Mouse (Mus musculus): ENCODE measurements at regions not wholly inside any gene's neighbourhood (a gene's known extent, or its start where the extent isn't known, plus 50 kb on each side); places are given as distances from the start of the nearest gene placed in this dataset.

DNA sequence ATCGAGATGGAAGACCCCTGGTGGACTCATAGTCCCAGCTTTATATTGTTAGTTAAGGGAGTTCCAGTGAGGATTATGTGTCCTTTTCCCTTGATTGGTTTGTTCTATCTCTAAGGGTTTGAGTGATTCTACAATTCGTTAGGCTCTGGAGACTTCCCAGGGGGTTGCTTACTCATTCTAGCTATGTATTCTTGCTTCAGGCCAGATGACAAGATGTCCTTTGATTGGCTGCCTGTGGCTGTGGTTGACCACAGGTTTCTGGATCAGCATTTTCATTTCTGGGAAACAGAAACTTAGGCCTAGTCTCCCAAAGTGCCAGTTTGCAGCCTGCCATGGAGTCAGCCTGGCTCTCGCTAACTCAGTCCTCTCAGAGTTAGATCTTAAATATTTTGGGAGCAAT is 119.3 kb upstream of the H2al1n start:
- whole genome bisulfite sequencing, result 87% methylated on average over 3 of the region's 3 CpGs
- Histone ChIP-seq H3K9me3 (no peaks in the 10 kb centered on the region), H3K27ac (no peak overlapping the region), H3K27me3 (ENCODE audit: insufficient read depth, poor library complexity, severe bottlenecking) (no peaks in the 10 kb centered on the region), H3K4me3 (no peak overlapping the region), H3K4me1 (replicated peaks) (no peaks in the 10 kb centered on the region), H3K36me3 (no peaks in the 10 kb centered on the region)
- no peak for DNase-seq (ENCODE audit: low spot score)

DNA sequence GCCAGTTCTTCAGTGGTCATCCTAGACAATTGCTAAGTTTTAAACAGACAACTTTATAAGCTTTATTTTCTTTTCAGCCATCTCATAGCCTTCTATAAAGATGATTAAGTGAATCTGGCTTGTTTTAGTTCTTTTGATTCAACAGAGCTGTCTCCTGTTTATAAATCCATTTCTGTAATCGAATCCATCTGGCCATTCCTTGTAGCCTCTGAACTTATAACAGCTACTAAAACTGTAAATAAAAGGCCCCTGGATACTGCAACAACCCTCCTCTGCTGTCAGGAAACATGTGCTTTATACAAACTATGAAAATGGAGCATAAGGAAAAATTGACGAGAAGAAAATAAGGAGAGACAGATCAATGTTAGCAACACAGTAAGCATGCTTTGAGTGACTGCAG is 77.4 kb upstream of the H2al1n start:
- Histone ChIP-seq H3K27me3 (ENCODE audit: insufficient read depth, poor library complexity, severe bottlenecking) (no peaks in the 10 kb centered on the region), H3K4me1 (replicated peaks) (no peaks in the 10 kb centered on the region), H3K9me3 (no peaks in the 10 kb centered on the region), H3K36me3 (no peaks in the 10 kb centered on the region), H3K4me3 (no peak overlapping the region), H3K27ac (no peak overlapping the region)
- 73% methylated on average over 2 of the region's 2 CpGs for WGBS
- DNase-seq (ENCODE audit: low spot score), result no peak

DNA sequence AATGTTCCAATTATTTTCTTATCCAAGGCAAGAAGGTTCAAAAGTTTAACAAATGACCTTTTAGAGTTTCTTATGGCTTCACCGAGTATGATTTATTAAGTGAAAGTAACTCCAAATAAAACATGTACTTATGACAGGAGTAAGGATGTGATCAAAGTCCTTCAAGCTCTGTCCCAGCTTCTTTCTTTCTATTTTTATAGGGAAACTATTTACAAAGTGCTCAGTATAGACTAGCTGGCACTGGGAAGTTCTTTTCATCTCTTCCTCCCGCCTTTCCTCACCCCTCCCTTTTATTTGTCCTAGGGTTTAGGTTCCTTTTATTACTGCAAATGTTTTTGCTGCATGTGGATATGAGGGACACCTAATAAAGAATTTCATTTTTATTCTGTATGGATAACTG is 76.3 kb upstream of the H2al1n start:
- no peaks in the 10 kb centered on the region for H3K36me3 ChIP-seq
- no peak overlapping the region for H3K27ac ChIP-seq
- no peak for DNase-seq (ENCODE audit: low spot score)
- H3K9me3 ChIP-seq, result no peaks in the 10 kb centered on the region
- no peaks in the 10 kb centered on the region for H3K4me1 ChIP-seq (replicated peaks)
- no peaks in the 10 kb centered on the region for H3K27me3 ChIP-seq (ENCODE audit: insufficient read depth, poor library complexity, severe bottlenecking)
- H3K4me3 ChIP-seq, result no peak overlapping the region
- WGBS, result 80% methylated on average over 2 of the region's 2 CpGs

DNA sequence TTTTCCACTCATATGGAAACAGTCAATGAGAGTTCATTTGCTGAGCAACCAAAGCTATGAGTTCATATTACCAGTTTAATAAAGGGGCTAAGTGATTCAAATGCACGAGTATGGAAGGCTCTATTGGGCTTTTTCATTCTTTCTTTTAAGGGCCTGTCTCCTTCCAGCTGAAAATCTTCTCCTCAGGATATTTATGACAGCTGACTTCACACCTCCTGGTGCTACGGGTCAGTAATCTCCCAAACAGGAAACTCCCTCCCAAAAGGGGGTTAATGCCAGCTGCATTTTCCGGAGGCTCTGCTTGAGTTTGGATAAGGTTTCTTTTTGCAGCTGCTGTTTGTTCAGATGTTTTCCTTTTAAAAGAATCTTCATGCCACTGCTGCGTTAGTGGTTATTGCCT is 72.5 kb upstream of the H2al1n start:
- no peak overlapping the region for H3K27ac ChIP-seq
- no peaks in the 10 kb centered on the region for H3K9me3 ChIP-seq
- H3K4me1 ChIP-seq (replicated peaks), result no peaks in the 10 kb centered on the region
- no peaks in the 10 kb centered on the region for H3K27me3 ChIP-seq (ENCODE audit: insufficient read depth, poor library complexity, severe bottlenecking)
- peak; percentile 3 for DNase-seq (ENCODE audit: low spot score)
- H3K36me3 ChIP-seq, result no peaks in the 10 kb centered on the region
- 53% methylated on average over 4 of the region's 4 CpGs for WGBS
- H3K4me3 ChIP-seq, result no peak overlapping the region
